Mouse (Mus musculus): ENCODE results near the gene Tfe3.
"Not testable (repeated sequence)": the region's sequence is repeated elsewhere in the genome, so short reads cannot be mapped to it uniquely, and the experiment has no call there.

Gene Tfe3

GRCm38 (mm10) chrX:7762137-7762920, at the start of gene Tfe3:
Gene Tfe3, plus strand, starts transcription at chrX:7762560.
- peak; percentile 99 for ATAC-seq (ENCODE audit: insufficient number of reproducible peaks, low FRiP score, low TSS enrichment)

GRCm38 (mm10) chrX:7713764-7714134, 48.6 kb upstream of the Tfe3 start:
- not testable (repeated sequence) for ATAC-seq (ENCODE audit: insufficient number of reproducible peaks, low FRiP score, low TSS enrichment)

DNA sequence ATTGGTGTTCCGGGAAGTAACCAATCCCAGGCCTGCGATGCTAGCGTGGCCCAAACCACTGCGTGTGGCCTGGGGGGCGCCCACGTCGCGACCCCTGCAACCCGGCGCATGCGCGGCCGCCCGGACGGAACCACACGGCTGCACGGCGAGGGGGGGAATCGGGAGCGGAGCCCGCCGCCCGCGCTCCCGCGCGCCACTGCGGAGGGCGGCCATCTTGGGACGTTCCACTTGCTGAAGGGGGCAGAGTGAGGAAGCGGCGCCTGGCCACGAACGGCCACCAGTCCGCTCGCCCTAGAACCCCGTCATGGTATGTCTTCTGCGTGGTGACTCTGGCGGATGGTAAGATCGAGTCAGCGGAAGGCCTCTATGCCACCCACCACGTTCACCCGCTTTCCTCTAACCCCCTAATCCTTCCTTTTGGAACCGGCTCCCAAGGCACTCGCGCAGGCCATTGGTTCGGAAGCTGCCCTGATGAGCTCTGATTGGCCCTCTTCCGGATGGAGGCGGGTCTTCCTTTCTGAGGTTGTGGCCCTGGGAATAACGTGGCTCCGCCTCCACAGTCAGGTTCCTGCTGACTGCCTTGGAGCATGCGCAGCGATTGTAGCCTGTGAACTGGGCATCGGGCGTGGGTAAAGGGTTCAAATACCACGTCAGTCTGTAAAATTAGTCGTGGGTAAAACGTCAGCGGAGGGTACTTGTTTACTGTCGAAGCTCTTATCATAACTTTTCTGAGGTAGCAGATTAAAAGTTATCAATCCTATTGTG, 48.0 kb upstream of the Tfe3 start, which contains the start of gene Wdr45:
Gene Wdr45, plus strand, starts transcription at position 199 of the 765 bp plus-strand sequence.
- peak; percentile 95 for ATAC-seq (ENCODE audit: insufficient number of reproducible peaks, low FRiP score, low TSS enrichment)

GRCm38 (mm10) chrX:7716058-7716457, 46.3 kb upstream of the Tfe3 start:
- not testable (repeated sequence) for ATAC-seq (ENCODE audit: insufficient number of reproducible peaks, low FRiP score, low TSS enrichment)

- ATAC-seq (ENCODE audit: insufficient number of reproducible peaks, low FRiP score, low TSS enrichment), result peak; percentile 90
Observed at GRCm38 (mm10) chrX:7721514-7722281, 40.7 kb upstream of the Tfe3 start, which contains the start of gene Gm45208. Gene Gm45208, plus strand, starts transcription at chrX:7722245.

DNA sequence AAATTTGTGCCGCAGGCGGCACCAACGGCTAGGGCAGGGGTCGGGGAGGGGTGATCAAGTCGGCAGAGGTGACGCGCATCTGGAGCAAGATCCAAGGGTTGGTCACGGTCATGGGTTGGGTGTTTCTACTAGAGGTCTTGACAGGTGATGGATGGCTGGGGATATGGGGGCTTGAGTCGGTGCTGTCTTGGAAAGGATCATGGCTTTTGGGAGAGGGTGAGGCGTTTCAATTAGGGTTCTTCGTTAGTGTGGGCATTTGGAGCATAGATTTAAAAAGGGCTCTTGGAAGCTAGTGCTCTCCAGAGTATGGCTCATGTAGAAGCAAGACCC, 40.1 kb upstream of the Tfe3 start:
- ATAC-seq (ENCODE audit: insufficient number of reproducible peaks, low FRiP score, low TSS enrichment), result no peak

- ATAC-seq (ENCODE audit: insufficient number of reproducible peaks, low FRiP score, low TSS enrichment), result no peak
Observed at GRCm38 (mm10) chrX:7722691-7723090, 39.7 kb upstream of the Tfe3 start.

GRCm38 (mm10) chrX:7724135-7724534, 38.2 kb upstream of the Tfe3 start:
- ATAC-seq (ENCODE audit: insufficient number of reproducible peaks, low FRiP score, low TSS enrichment), result no peak

- ATAC-seq (ENCODE audit: insufficient number of reproducible peaks, low FRiP score, low TSS enrichment), result no peak
Observed at GRCm38 (mm10) chrX:7725841-7726240, 36.5 kb upstream of the Tfe3 start.

DNA sequence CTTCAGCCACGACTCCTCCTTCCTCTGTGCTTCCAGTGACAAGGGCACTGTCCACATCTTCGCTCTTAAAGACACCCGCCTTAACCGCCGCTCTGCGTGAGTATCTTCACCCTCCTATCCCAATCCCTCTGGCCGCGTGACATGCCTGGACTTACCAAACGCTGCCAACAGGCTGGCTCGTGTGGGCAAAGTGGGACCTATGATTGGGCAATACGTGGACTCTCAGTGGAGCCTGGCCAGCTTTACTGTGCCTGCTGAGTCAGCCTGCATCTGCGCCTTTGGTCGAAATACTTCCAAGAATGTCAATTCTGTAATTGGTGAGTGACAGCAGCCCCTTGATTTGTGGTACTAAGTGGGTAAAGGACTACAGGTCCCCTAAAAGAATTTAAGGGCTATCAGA, 35.2 kb upstream of the Tfe3 start:
- no peak for ATAC-seq (ENCODE audit: insufficient number of reproducible peaks, low FRiP score, low TSS enrichment)

GRCm38 (mm10) chrX:7728215-7728921, 34.0 kb upstream of the Tfe3 start, which contains the start of gene Praf2:
Gene Praf2, plus strand, starts transcription at chrX:7728439.
- ATAC-seq (ENCODE audit: insufficient number of reproducible peaks, low FRiP score, low TSS enrichment), result peak; percentile 94

DNA sequence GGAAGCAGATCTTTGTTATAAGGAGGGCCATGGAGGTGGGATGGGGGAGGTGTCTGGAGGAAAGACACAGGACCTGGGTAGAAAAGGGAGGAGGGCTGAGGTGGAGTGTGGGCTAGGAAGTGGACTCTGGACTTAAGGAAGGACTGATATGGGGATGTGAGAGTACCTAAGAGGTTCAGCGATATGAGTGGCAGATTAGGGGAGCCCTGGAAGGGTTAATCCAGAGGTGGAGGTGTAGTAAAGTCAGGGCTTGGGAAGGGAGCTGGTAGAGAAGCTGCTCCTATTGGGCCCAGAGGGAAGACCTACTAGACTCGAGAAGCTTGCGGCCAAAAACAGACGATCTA, 33.5 kb upstream of the Tfe3 start:
- ATAC-seq (ENCODE audit: insufficient number of reproducible peaks, low FRiP score, low TSS enrichment), result no peak

DNA sequence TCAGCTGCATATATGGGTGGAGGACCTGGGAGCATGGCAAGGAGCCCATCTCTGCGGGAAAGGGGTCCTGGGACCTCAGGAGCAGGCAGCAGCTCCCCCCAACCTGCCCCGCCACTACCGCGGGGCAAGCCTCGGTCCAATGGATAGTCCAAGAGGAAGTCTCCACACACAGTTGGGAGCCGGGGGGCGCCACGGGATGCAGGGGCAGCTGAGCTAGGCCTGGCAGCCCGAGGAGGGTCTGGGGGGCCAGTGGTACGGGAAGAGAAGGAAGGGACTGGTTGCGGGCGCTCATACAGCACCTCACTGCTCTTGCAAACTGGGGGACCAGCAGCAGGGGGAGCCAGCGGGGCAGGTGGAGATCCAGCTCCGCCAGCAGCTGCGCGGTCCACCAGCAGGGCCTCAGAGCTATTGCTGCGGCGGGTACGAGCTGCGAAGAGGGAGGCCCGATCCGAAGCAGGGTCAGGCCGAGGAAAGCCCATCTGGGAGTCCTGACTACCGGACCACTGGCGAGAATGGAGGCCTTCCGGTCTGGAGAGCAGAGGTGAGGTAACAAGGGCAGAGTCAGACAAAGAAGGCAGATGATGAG, 28.7 kb upstream of the Tfe3 start:
- no peak for ATAC-seq (ENCODE audit: insufficient number of reproducible peaks, low FRiP score, low TSS enrichment)

DNA sequence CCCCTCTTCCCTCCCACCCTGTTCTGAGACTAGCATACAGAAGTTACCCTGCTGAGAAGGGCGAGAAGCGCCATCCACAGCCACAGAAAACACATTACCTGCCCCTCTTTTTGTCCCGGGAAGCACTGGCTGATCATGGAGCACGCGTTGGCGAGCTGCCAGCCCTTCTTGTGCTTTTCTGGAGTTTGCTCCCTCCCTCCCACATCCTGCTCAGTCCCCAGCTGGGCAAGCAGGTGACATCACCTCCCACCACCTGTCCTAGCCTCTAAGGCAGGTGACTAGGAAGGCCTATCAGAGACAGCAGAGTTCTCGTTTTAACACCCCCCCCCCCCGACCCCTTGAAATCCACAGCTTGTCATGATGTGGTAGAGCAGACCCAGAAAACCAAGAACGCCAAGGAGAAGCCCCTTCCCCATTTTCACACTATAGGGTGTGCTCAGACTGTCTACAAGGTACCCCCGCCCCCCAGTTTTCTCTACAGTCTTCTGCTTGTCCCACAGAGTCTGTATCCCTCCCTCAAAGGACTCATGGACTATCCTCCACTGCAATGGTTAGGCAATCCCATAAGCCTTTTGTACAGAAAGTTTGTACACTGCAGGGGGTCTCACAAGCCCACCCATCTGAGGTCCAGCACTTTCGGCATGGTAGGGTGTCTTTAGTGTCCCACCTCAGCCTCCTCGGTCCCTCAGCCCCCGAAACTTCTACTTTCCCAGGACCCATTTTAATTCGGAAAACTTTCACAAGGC, 22.9 kb upstream of the Tfe3 start:
- ATAC-seq (ENCODE audit: insufficient number of reproducible peaks, low FRiP score, low TSS enrichment), result peak; percentile 60

- ATAC-seq (ENCODE audit: insufficient number of reproducible peaks, low FRiP score, low TSS enrichment), result no peak
Observed at GRCm38 (mm10) chrX:7740082-7740819, 22.1 kb upstream of the Tfe3 start.

GRCm38 (mm10) chrX:7741103-7741502, 21.3 kb upstream of the Tfe3 start:
- ATAC-seq (ENCODE audit: insufficient number of reproducible peaks, low FRiP score, low TSS enrichment), result peak; percentile 42; the same call in 1 of the 2 replicates

- ATAC-seq (ENCODE audit: insufficient number of reproducible peaks, low FRiP score, low TSS enrichment), result no peak
Observed at GRCm38 (mm10) chrX:7743470-7743869, 18.9 kb upstream of the Tfe3 start.

DNA sequence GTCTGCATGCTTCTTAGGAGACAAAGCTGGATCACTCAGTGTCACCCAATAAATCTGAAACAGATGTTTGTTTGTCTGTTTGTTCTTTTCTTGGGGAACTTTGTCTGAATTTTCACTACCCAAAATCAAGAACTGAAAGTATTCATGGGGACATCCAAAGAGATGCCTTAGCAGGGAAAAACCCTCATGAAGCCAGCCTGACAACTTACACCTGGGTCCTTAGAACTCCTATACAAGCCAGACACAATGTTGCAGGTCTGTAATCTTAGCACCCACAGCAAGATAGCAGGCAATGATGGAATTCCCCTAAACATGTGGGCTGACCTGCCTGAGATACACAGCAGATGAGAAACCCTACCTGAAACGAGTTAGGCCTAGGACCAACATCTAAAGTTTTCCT, 17.4 kb upstream of the Tfe3 start:
- ATAC-seq (ENCODE audit: insufficient number of reproducible peaks, low FRiP score, low TSS enrichment), result no peak

DNA sequence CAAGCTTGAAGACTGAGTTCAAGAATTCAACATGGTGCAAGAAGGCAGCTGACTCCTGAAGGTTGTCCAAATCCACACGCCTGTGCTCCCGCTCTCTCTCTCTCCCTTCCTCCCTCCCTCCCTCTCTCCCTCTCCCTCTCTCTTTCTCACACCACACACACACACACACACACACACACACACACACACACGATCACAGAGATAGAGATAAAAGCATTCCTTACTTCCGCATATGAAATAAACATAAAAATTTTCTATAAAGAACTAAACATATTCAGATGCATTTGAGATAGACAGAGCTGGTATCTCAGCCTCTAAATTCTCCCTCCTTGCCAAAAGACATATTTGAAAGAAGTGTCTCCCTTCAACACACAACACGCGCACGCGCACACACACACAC, 16.9 kb upstream of the Tfe3 start:
- ATAC-seq (ENCODE audit: insufficient number of reproducible peaks, low FRiP score, low TSS enrichment), result no peak

Measured in cerebellum, adult (tissue).